Mouse (Mus musculus): ENCODE data around the gene Olfr348.

Gene Olfr348

DNA sequence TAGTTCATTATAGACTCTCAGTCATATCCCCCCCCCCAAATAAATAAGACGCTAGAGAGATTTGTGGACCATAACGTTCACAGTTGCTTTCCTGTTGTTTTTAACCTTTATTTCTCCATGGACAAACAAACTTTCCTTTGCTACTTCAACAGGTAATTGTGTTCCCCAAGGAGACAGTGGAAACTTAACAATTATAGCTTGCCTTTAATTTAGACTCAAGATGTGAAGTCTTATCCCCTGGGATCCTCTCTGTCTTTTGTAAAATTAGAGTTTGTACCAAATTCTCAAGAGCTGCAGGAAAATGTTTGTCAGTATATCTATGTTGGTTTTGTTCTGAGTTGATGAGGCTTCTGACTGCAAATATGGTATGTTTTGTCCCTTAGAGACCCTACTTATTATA, at the start of gene Olfr348:
TSS of gene Olfr348 (plus strand) at position 301 of the 400 bp plus-strand sequence.
- DNase-seq = no peak

DNA sequence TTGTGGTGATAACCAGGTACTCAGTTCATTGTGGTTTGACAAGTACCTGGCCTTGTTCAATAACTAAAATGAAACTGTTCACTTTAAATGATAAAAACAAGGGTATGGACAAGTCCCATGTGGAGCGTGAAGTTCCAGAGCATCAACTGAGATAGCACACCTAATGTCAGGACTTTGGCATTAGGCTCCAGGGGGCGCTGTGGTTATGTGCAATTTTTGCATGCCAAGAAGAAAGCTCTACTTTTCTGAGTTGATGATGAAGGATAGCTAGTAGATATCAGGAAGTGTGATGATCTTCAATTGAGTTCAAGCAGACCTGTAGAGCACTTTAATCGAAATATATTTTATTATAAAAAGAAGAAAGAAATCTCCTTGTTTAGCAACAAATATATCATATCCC, 47.9 kb upstream of the Olfr348 start:
- DNase-seq = peak; percentile 20

DNA sequence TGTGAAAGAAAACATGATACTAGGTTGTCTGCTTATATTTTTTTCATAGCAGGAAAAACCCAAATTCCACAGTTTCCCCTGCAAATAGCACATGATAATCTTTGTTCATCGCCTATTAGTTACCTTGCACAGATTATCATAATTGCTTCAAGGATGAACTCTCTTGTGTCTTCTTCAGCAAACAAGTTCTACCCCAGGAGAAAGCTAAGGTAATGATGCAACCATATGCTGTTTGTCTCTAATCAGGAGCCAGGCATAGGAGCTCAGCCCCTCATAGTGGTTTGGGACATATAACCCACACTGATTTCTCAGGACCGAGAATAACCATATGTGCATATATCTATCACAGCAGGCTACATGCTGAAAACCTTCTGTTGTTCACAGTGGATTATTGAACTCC, 6.2 kb downstream of the Olfr348 start, which contains the start of gene Olfr50:
TSS of gene Olfr50 (plus strand) at position 301 of the 400 bp plus-strand sequence.
- no peak for DNase-seq

DNA sequence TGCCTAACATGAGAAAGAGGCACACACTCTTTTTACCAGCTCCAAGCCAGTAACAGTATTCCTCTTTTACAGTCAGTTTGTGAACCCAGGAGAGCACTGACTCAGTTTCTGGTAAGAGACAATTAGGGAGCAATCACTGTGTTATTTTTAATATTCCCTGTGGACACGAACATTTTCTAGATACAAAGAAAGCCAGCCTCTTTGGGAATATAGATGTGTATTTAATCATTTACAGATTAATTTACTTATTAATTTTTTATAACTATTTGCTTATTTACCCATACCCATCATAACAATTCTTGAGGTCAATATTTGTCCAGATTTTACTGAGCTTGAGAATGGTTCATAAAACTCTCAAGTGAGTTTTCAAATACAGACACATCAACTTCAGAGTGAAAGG, 32.9 kb downstream of the Olfr348 start, which contains the start of gene Olfr3:
TSS of gene Olfr3 (minus strand) at position 101 of the 400 bp plus-strand sequence.
- no peak for DNase-seq

Data from kidney, adult 18-20 months (tissue).